Mouse (Mus musculus): ENCODE results near the gene Bicdl1. TPM values are rescaled to one million over a fixed set of nuclear protein-coding genes. Genes with fewer than 3 reads are reported as not detected.

Gene Bicdl1
- total RNA-seq, 2 experiments from 2014 or later: 1.7 TPM; not detected in 1

GRCm38 (mm10) chr5:115726581-115726980, 4.8 kb downstream of the Bicdl1 start:
- no peak for ATAC-seq (replicated peaks; ENCODE audit: poor library complexity)

GRCm38 (mm10) chr5:115726019-115726418, 5.4 kb downstream of the Bicdl1 start:
- ATAC-seq (replicated peaks; ENCODE audit: poor library complexity): no peak

DNA sequence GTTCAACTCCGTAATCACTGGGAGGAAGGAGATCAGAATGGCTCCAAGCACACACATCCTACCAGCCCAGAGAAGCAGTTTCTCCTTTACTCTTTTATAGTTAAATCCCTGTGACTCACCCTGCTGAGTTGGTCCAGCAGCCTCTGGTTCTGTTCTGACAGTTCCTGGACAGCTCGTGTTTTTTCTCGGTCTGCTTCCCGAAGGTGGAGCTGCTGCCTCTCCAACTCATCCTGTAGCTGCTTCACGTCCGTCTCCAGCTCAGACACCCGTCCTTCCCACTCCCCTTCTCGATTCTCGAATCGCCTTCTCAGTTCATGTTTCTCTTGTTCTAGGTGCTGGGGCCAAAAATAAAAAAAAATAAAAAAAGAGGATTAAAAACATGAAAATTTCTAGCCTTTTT, 7.0 kb downstream of the Bicdl1 start:
- no peak for ATAC-seq (replicated peaks; ENCODE audit: poor library complexity)

DNA sequence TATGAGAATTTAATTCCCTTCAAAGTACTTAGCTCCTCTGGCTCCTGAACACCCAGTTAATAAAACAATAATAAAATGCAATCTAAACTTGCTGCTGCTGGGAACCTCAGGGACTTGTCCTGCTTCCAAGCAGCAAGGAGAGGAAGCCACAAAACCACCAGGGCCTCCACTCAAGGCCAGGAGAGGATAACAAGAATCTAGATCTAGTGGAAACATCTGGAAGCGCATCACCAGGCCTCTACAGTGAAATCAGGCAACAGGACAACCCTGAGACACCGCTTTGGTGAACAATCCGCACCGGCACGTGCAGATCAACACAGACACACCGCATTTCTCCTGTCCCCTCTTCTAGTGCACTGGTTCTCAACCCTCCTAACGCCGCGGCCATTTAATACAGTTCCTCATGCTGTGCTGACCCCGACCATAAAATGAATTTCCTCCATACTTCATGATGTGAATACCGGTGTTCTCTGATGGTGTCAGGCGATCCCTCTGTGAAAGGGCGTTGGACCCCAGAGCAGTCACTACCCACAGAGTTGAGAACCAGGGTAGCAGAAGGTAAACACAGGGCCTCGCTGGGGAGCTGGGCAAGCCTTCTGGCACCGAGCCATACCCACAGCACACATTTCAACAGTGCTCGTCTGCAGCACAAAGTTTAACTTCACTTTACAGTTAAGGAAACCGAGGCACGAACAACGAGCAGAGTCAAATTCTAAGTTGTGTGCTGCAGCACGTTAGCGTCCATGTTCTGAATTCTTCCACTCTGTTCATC, 9.0 kb downstream of the Bicdl1 start:
- peak; percentile 91 for ATAC-seq (replicated peaks; ENCODE audit: poor library complexity)

DNA sequence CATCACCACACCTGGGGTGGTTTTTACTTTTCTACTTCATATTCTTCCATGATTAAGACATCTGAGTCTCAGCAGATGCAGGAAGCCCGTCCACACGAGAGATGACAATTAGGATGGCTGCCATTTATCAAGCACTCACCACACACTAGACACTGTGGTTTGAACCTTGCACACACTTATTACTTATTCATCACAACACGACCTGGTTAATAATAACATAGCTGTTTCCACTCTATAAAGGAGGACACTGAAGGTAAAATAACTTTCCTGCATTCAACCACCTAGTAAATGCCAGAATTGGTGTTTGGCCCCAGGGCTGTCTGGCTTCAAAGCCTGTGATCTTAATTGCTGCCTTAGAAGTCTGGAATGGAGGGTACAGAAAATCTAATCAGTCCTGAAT, 10.7 kb downstream of the Bicdl1 start:
- no peak for ATAC-seq (replicated peaks; ENCODE audit: poor library complexity)

GRCm38 (mm10) chr5:115717693-115718092, 13.7 kb downstream of the Bicdl1 start:
- ATAC-seq (replicated peaks; ENCODE audit: poor library complexity): peak; percentile 56

DNA sequence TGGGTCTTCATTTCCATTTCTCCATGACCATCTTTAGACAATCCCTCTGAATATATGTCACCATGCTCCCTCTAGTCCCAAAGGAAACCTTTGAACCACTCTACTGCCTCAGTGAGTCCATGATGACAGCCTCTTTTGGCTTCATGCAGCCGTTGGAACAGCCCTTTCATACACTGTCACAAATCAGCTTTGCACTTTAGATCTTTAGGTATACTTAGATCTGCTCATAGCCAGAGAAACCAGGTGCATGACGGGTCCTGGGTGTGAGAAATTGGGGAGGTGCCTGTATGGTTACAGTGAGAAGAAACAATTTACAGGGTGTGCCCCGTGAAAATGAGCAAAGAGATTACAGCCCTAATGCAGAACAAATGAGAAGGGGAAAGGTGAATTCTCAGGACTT, 14.3 kb downstream of the Bicdl1 start:
- no peak for ATAC-seq (replicated peaks; ENCODE audit: poor library complexity)

DNA sequence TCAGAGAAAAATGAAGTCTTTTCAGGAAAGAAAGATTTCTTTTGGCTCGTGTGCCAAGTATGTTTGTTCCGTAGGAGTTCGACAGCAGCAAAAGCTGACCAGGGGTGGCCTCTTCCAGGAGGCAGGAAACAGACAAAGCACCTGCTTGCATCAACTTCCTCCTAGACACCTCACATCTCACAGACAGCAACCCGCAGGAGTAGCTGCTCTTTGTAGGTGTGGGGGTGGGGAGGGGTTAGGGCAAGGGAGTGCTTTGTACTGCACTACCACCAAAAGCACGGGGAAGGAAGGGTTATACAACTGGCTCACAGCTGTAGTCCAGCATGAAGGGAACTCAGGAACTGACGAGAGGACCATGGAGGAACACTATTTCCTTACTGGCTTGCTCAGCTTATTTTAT, 15.0 kb downstream of the Bicdl1 start:
- ATAC-seq (replicated peaks; ENCODE audit: poor library complexity): peak; percentile 51

- no peak for ATAC-seq (replicated peaks; ENCODE audit: poor library complexity)
Observed at GRCm38 (mm10) chr5:115714761-115715160, 16.7 kb downstream of the Bicdl1 start.

DNA sequence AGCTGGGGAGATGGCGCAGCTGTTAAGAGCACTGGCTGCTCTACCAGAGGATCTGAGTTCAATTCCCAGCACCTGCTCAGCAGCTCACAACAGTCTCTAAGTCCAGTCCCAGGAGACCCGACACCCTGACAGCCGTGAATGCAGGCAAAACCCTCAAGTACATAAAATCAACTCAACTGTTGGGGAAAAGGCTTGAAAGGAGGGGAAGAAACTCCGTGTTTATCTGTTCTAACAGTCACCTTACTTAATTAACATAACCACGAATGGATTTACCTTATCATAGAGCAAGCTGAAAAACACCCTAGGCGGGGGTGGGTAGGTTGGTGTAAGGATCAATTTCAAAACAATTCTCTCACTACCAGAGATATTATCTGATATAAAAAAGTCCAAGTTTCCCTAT, 18.9 kb downstream of the Bicdl1 start:
- no peak for ATAC-seq (replicated peaks; ENCODE audit: poor library complexity)

DNA sequence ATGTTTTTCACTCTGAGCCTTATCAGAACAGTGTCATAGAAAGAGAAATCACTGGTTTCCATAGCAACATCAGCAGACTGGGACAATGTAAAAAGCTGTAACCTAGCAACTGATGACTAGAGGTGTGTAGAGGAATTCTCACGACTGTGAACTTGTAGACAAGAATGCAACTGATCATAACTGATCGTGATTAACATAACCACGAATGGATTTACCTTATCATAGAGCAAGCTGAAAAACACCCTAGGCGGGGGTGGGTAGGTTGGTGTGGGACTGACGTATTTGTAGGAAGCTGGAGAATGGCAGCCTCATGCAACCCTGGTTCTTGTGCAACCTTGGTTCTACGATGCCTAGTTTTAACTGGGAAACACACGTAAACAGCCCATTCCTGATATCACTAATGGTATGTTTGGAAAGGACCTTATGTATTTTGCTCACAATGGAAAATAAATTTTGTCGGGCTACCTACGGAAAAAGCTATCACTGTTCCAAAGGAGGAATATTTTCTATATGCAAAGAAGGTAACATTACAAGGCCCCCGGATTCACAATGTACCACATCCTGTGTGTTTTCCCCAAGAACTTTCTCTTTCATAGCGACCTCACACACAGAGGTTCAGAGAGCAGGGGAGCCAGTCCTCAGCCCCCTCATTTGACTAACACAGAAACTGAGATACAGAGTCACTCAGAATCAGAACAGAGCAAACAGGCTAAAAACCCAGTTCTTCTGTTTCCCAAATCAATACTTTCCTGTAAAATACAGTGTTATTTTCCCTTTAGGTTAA, 19.6 kb downstream of the Bicdl1 start:
- ATAC-seq (replicated peaks; ENCODE audit: poor library complexity): no peak

GRCm38 (mm10) chr5:115710171-115710570, 21.2 kb downstream of the Bicdl1 start:
- ATAC-seq (replicated peaks; ENCODE audit: poor library complexity): no peak

- ATAC-seq (replicated peaks; ENCODE audit: poor library complexity): no peak
Observed at GRCm38 (mm10) chr5:115708930-115709329, 22.5 kb downstream of the Bicdl1 start.

GRCm38 (mm10) chr5:115701981-115702380, 29.4 kb downstream of the Bicdl1 start:
- no peak for ATAC-seq (replicated peaks; ENCODE audit: poor library complexity)

GRCm38 (mm10) chr5:115701215-115701614, 30.2 kb downstream of the Bicdl1 start:
- peak; percentile 48; the same call in 1 of the 2 replicates for ATAC-seq (replicated peaks; ENCODE audit: poor library complexity)

GRCm38 (mm10) chr5:115696811-115697210, 34.6 kb downstream of the Bicdl1 start:
- ATAC-seq (replicated peaks; ENCODE audit: poor library complexity): no peak

DNA sequence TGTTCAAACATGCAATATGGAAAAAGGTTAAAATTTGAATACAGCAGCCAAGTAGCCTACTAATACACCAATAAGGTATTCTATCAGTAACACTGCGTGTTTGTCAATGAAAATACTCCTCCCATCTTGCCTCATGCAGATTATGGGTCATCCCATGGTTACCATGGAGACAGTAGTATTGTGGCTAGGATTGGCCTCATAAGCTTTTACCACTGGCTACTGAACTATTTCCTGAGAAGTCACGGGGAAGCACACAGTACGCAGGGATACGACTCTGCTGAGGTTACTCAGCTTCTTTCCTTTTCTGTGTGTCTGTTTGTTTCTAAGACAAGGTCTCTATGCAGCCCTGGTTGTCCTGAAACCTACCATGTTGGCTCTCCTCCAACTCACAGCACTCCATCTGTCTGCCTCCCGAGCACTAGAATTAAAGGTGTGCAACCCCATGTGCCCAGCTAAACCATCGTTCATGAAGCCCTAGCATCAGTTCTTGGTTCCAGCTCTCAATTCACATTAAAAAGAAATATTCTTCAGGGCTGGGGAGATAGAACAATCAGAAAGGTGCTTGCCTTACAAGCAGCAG, 36.1 kb downstream of the Bicdl1 start:
- ATAC-seq (replicated peaks; ENCODE audit: poor library complexity): 0 out of 2 replicates have a peak, but pooled peaks have one; percentile 17

- ATAC-seq (replicated peaks; ENCODE audit: poor library complexity): no peak
Observed at GRCm38 (mm10) chr5:115693271-115693670, 38.1 kb downstream of the Bicdl1 start.

- ATAC-seq (replicated peaks; ENCODE audit: poor library complexity): no peak
Observed at GRCm38 (mm10) chr5:115686716-115687115, 44.7 kb downstream of the Bicdl1 start.

DNA sequence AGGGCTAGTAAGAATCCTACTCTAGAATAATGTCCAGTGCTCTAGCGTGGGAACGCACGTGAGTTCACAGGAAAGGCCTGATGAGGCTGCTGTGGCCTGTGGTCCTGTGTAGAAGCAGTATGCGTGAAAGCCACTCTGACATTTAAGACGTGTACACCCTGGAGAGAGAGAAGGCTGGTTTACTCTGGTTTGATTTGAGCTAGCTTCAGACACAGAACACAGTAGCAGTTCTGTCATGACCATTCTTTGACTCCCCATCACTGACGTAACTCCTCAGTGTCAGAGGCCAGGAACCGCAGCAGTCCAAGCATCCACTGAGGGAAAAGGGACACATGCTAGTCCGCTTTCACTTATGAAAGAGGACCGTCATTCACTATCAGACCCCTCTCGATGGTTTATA, 46.3 kb downstream of the Bicdl1 start:
- no peak for ATAC-seq (replicated peaks; ENCODE audit: poor library complexity)

DNA sequence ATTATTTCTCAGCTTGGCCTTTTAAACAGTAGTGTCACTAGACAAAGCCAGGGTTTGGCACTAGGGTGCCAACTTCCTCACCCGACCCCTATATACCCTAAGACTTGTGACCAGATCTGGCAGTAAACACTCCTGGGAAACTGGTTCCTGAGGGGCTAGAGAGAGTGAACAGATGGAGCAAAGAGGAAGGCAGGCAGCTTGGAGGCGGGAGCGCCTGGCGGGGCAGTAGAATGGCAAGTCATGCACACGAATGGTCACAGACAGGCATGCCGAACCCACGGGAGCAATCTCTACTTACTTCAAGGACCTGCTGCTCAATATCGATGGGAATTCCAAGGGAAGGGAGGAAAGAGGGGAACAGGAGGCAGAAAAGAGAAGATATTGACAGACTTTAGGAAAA, 59.6 kb downstream of the Bicdl1 start:
- no peak for ATAC-seq (replicated peaks; ENCODE audit: poor library complexity)

GRCm38 (mm10) chr5:115670406-115670805, 61.0 kb downstream of the Bicdl1 start:
- ATAC-seq (replicated peaks; ENCODE audit: poor library complexity): no peak

Data from megakaryocyte progenitor cell, adult 5-6 weeks (primary cell).